Mouse (Mus musculus): ENCODE results near the gene Arhgap6.

Gene Arhgap6

GRCm38 (mm10) chrX:168794974-168795858, at the start of gene Arhgap6:
Gene Arhgap6, plus strand, starts transcription at chrX:168795099.
- peak; percentile 48 for DNase-seq

- no peak for DNase-seq
These were observed 47.9 kb upstream of the Arhgap6 start for GRCm38 (mm10) chrX:168747011-168747410.

GRCm38 (mm10) chrX:168795859-168796848, 1.3 kb downstream of the Arhgap6 start:
- DNase-seq = peak; percentile 19

- DNase-seq = no peak
These were observed 9.8 kb downstream of the Arhgap6 start for GRCm38 (mm10) chrX:168804677-168805076.

GRCm38 (mm10) chrX:168810513-168811265, 15.8 kb downstream of the Arhgap6 start:
- DNase-seq = no peak

GRCm38 (mm10) chrX:168818858-168819257, 24.0 kb downstream of the Arhgap6 start:
- DNase-seq = no peak

GRCm38 (mm10) chrX:168824166-168824565, 29.3 kb downstream of the Arhgap6 start:
- DNase-seq = no peak

GRCm38 (mm10) chrX:168832343-168832742, 37.4 kb downstream of the Arhgap6 start:
- DNase-seq = peak; percentile 4

GRCm38 (mm10) chrX:168848062-168848461, 53.2 kb downstream of the Arhgap6 start:
- DNase-seq = no peak

GRCm38 (mm10) chrX:168874688-168875087, 79.8 kb downstream of the Arhgap6 start:
- DNase-seq = no peak

- no peak for DNase-seq
These were observed 108.7 kb downstream of the Arhgap6 start for GRCm38 (mm10) chrX:168903557-168903956.

GRCm38 (mm10) chrX:168904086-168904485, 109.2 kb downstream of the Arhgap6 start:
- DNase-seq = no peak

GRCm38 (mm10) chrX:168907586-168907985, 112.7 kb downstream of the Arhgap6 start:
- DNase-seq = no peak

GRCm38 (mm10) chrX:168913519-168913918, 118.6 kb downstream of the Arhgap6 start:
- no peak for DNase-seq

- DNase-seq = no peak
These were observed 126.0 kb downstream of the Arhgap6 start for GRCm38 (mm10) chrX:168920942-168921341.

GRCm38 (mm10) chrX:168932420-168932819, 137.5 kb downstream of the Arhgap6 start:
- no peak for DNase-seq

GRCm38 (mm10) chrX:168935447-168935846, 140.5 kb downstream of the Arhgap6 start:
- DNase-seq = peak; percentile 28

- DNase-seq = peak; percentile 62
These were observed 143.0 kb downstream of the Arhgap6 start for GRCm38 (mm10) chrX:168937941-168938340.

GRCm38 (mm10) chrX:168941684-168942083, 146.8 kb downstream of the Arhgap6 start:
- no peak for DNase-seq

GRCm38 (mm10) chrX:168943217-168943616, 148.3 kb downstream of the Arhgap6 start:
- no peak for DNase-seq

- no peak for DNase-seq
These were observed 180.5 kb downstream of the Arhgap6 start for GRCm38 (mm10) chrX:168975444-168975843.

GRCm38 (mm10) chrX:168977776-168978175, 182.9 kb downstream of the Arhgap6 start:
- DNase-seq = no peak

GRCm38 (mm10) chrX:168980370-168980769, 185.5 kb downstream of the Arhgap6 start:
- no peak for DNase-seq

All from kidney, postnatal 10 days (tissue).